Mouse (Mus musculus): Measurements from ENCODE around the gene Ercc4.

DNA sequence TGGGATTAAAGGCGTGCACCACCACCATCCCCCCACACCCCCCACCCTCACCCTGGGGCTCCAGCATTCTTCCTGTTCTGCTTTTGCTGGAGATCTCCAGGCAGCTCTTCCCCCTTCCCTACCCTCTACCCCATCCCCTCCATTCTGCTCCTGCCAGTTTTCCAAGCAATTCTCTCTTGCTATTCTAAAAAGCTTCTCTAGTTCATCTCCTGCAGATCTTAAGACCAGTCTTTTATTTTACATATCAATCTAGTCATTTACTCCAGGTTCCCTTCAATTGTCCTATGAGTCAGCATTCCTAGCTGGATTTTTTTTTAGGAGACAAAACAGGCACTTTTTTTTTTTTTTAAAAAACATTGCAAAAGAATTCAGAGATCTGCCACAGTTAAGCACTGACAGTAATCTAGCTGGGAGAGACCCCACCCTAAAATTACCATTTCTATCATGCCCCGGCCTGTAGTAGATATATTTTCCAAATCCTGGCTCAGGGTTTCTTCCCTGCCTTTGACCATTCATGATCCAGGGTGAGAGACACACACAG is 9.3 kb downstream of the Ercc4 start:
- TF ChIP-seq EP300 (IDR thresholded peaks at IDR 0.05; ENCODE audit: low read depth) (no peak), CTCF (IDR thresholded peaks at IDR 0.05; ENCODE audit: low read depth) (no peak)

All from liver, embryonic 14.5 days (tissue).